Mouse (Mus musculus) brain, embryonic 14.5 days (tissue): ENCODE results near the gene Gm28635. TPM values are rescaled to one million over a fixed set of nuclear protein-coding genes. Genes with fewer than 3 reads are reported as not detected.

Experiments used
- DNase-seq: peaks from one replicate; pipeline ENCODE4 v3.0.0-alpha.2; 2011; ENCODE audit warnings: low read depth
- CTCF ChIP-seq: fragments of 200-500 bp; IDR thresholded peaks from 2 replicates; pipeline ENCODE4 v1.5.1; 2012; ENCODE audit warnings: inconsistent platforms, mild to moderate bottlenecking, moderate library complexity, borderline replicate concordance; ENCODE audit not compliant: insufficient read depth, insufficient read length; ENCODE audit errors: extremely low read depth
- POLR2A ChIP-seq: fragments of 200-500 bp; IDR thresholded peaks from 2 replicates; pipeline ENCODE4 v1.6.1; 2012; ENCODE audit warnings: mild to moderate bottlenecking, inconsistent platforms, borderline replicate concordance; ENCODE audit not compliant: poor library complexity, insufficient read depth, insufficient read length, severe bottlenecking; ENCODE audit errors: extremely low read depth
- polyA plus RNA-seq: library from polyadenylated mRNA; depleted of rRNA; stranded (reverse); fragments of >200 nt; gene quantifications from 2 replicates; pipeline ENCODE4 v1.2.3, GENCODE M21; 2012

Gm28635 gene
- polyA plus RNA-seq, 1 experiment, result 0.03 TPM

- no peak for TF ChIP-seq CTCF
- peak; percentile 56; the same call in 1 of the 2 replicates for TF ChIP-seq POLR2A
- DNase-seq, result peak; percentile 99
Measured at GRCm38 (mm10) chr2:84670569-84670933, 7.3 kb downstream of the Gm28635 start, which contains the start of gene Selenoh. Selenoh (minus strand) TSS chr2:84670770.

- no peak for DNase-seq
- TF ChIP-seq CTCF (no peak), POLR2A (no peak)
Measured at GRCm38 (mm10) chr2:84669828-84670568, 7.8 kb downstream of the Gm28635 start.

GRCm38 (mm10) chr2:84666081-84666480, 11.8 kb downstream of the Gm28635 start:
- no peak for DNase-seq
- TF ChIP-seq POLR2A (no peak), CTCF (no peak)

- TF ChIP-seq CTCF, result peak; percentile 41; the same call in 1 of the 2 replicates
- no peak for TF ChIP-seq POLR2A
- DNase-seq, result peak; percentile 71
Measured at GRCm38 (mm10) chr2:84662866-84663265, 15.0 kb downstream of the Gm28635 start.

- TF ChIP-seq POLR2A (no peak), CTCF (peak; percentile 35; the same call in 1 of the 2 replicates)
Measured at GRCm38 (mm10) chr2:84660253-84660652, 17.6 kb downstream of the Gm28635 start.

DNA sequence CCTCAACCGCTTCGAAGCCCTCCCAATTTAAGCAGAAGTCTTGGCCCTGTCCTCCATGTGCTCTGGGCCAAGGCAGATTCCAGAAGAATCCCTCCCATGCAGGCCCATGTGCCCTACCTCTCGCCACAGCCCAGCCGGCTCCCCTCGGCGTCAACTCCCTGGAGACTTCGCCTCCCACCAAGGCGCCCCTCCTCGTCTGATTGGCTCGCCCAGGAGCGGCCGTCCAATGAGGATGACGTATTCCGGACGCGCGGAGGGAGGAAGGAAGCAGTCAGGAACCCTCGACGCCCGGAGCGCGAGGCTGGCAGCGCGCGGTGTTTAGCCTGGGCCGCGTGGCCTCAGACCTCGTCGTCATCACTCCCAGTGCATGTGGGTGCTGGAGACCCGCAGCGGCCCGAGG, 19.0 kb downstream of the Gm28635 start, which contains the start of gene Btbd18:
Btbd18 (plus strand) TSS at position 274 of the 400 bp plus-strand sequence.
- no peak for DNase-seq
- TF ChIP-seq CTCF, result no peak
- no peak for TF ChIP-seq POLR2A

More at GRCm38 (mm10) chr2:84660253-84660652, 17.6 kb downstream of the Gm28635 start:
- peak; percentile 59 for DNase-seq

- no peak for TF ChIP-seq CTCF
- no peak for TF ChIP-seq POLR2A
- no peak for DNase-seq
Measured at GRCm38 (mm10) chr2:84655864-84656263, 22.0 kb downstream of the Gm28635 start.

DNA sequence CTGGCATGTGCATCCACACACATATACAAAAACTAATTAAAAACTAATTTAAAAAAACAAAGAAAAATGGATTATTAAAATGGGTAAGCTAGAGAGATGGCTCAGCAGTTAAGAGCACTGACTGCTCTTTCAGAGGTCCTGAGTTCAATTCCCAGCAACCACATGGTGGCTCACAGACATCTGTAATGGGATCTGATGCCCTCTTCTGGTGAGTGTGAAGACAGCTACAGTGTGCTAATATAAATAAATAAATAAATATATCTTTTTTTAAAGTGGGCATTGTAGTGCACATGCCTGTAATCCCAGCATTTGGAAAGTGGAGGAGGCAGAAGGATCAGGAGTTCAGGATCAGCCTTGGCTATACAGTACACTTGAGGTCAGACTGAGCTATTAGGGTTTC, 24.5 kb downstream of the Gm28635 start:
- no peak for DNase-seq
- TF ChIP-seq POLR2A, result no peak
- no peak for TF ChIP-seq CTCF

- DNase-seq, result peak; percentile 98
- TF ChIP-seq CTCF (no peak), POLR2A (peak; percentile 53; the same call in 1 of the 2 replicates)
Measured at GRCm38 (mm10) chr2:84650464-84651195, 27.2 kb downstream of the Gm28635 start, which contains the start of gene Ctnnd1. Ctnnd1 (minus strand) TSS chr2:84650765.

DNA sequence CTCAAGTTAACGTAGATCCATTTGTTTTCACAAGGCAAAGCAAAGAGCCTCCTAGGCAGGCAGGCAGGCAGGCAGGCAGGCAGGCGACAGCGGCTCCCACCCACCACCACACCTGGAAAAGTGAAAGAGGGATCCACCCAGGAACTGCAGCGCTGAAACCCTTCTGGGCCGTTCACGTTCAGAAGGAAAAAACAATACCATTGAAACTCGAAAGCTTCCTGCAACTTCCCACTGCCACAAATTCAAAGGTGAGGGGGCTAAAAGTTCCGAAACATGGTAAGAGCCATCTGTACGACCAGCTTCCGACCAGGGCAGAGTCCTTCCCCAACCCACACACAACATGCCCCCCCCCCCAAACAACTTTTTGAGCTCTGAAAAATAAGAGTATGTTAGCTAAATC, 28.2 kb downstream of the Gm28635 start:
- no peak for TF ChIP-seq POLR2A
- TF ChIP-seq CTCF, result no peak
- peak; percentile 47 for DNase-seq

- DNase-seq, result peak; percentile 67
- TF ChIP-seq CTCF, result peak; percentile 23; the same call in 1 of the 2 replicates
- no peak for TF ChIP-seq POLR2A
Measured at GRCm38 (mm10) chr2:84648369-84648768, 29.5 kb downstream of the Gm28635 start.

DNA sequence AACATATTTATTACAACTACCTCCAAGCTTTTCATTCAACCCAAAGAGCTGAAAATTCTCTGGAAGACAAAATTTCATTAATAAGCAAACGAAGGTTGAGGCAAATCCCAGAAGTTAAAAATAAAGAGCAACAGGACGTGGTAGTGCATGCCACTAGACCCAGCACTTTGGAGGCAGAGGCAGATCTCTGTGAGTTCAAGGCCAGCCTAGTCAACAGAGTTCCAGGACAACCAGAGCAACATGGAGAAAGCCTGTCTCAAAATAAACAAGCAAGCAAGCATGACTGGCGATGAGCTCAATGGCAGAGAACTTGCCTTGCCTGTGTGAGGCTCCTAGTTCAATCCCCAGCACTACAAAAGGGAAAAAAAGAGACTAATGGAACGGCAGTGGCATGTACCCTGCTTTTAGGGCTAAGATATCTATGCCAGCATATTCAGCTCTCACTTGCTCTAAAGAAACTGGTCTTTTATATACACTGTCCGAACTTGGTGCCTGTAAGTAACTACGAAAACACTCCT, 30.7 kb downstream of the Gm28635 start:
- no peak for TF ChIP-seq CTCF
- no peak for TF ChIP-seq POLR2A
- DNase-seq, result no peak
